Mouse (Mus musculus) stomach, postnatal 0 days (tissue): ENCODE results near the gene Pusl1. TPM values are rescaled to one million over a fixed set of nuclear protein-coding genes. Genes with fewer than 3 reads are reported as not detected.

Experiments
- ATAC-seq: fragments of 200-750 bp; cut with Nextera tagmentation; 2 replicates; pipeline ENCODE4 v1.8.0; 2017; ENCODE audit not compliant: low FRiP score, low TSS enrichment
- DNase-seq: peaks from one replicate; pipeline ENCODE4 v3.0.0-alpha.2; 2016; ENCODE audit warnings: low spot score
- H3K27ac ChIP-seq: fragments of 300-500 bp; sonication (generic); replicated peaks from 2 replicates; pipeline ENCODE4 v1.5.1; 2014; ENCODE audit warnings: mild to moderate bottlenecking, control low read depth
- H3K27me3 ChIP-seq: fragments of 300-500 bp; sonication (generic); 2 replicates; pipeline ENCODE4 v1.6.1; 2014; ENCODE audit warnings: low read length; ENCODE audit not compliant: control insufficient read depth, insufficient read depth
- H3K36me3 ChIP-seq: fragments of 300-500 bp; sonication (generic); 2 replicates; pipeline ENCODE4 v1.6.1; 2014; ENCODE audit warnings: low read length, mixed read lengths; ENCODE audit not compliant: control insufficient read depth, insufficient read depth
- H3K4me1 ChIP-seq: fragments of 300-500 bp; sonication (generic); replicated peaks from 2 replicates; pipeline ENCODE4 v1.6.1; 2014; ENCODE audit warnings: antibody characterized with exemption; ENCODE audit not compliant: control insufficient read depth, insufficient read depth
- H3K4me2 ChIP-seq: fragments of 300-500 bp; sonication (generic); replicated peaks from 2 replicates; pipeline ENCODE4 v1.6.1; 2014; ENCODE audit warnings: low read depth, mild to moderate bottlenecking, control low read depth, moderate library complexity
- H3K4me3 ChIP-seq: fragments of 300-500 bp; sonication (generic); 2 replicates; pipeline ENCODE4 v1.5.1; 2014; ENCODE audit warnings: low read depth, low read length, control low read depth
- H3K9ac ChIP-seq: fragments of 300-500 bp; sonication (generic); 2 replicates; pipeline ENCODE4 v1.6.1; 2014; ENCODE audit warnings: mild to moderate bottlenecking, low read length, control low read depth, mixed read lengths
- H3K9me3 ChIP-seq: fragments of 300-500 bp; sonication (generic); 2 replicates; pipeline ENCODE4 v1.6.1; 2016; ENCODE audit warnings: low read length; ENCODE audit not compliant: control insufficient read depth
- CTCF ChIP-seq: IDR thresholded peaks from 2 replicates; pipeline ENCODE4 v1.5.1; 2016; ENCODE audit warnings: antibody characterized with exemption, low read depth, mild to moderate bottlenecking, moderate library complexity
- EP300 ChIP-seq: optimal IDR thresholded peaks from 2 replicates; pipeline ENCODE3; 2016; ENCODE audit warnings: antibody characterized with exemption
- WGBS: fragments of 180-500 bp; shearing (Covaris S2); extraction: QIAGEN DNeasy Blood & Tissue Kit; methylation state at CpG from one replicate; pipeline ENCODE4 v1.1.7; 2014; 5-methylcytosine and 5-hydroxymethylcytosine counted together
- polyA plus RNA-seq: library from polyadenylated mRNA; unstranded; fragments of >200 nt; fragmentation: Nextera tagmentation; extraction: Ambion mirVana; gene quantifications from 2 replicates; pipeline ENCODE4 v1.2.1, GENCODE M21; 2015

Gene Pusl1
- polyA plus RNA-seq, 1 experiment from 2014 or later, result 36.5 TPM

DNA sequence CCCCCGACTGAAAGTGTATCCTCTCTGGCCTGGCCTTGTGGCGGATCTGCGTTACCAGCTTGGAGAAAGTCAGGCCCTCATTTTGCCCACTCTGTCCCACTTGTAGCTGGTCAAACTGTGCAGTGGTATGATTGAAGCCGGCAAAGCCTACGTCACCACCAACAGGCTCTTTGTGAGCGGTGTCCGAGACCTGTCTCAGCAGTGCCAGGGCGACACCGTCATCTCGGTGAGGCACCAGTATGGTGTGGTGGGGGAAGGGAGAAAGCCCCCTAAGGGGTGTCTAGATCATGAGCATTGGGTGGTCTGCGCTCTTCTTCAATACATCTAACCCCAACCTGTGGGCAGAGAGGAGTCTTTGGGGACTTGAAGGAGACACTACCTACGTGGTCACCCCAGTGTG lies 4.9 kb upstream of the Pusl1 start:
- Histone ChIP-seq H3K36me3 (peaks cover 11% of the 10 kb centered on the region), H3K27me3 (no peaks in the 10 kb centered on the region), H3K4me3 (no peak overlapping the region), H3K27ac (no peak overlapping the region), H3K4me2 (no peak overlapping the region), H3K4me1 (peaks cover 10% of the 10 kb centered on the region), H3K9ac (no peak overlapping the region), H3K9me3 (no peaks in the 10 kb centered on the region)
- TF ChIP-seq EP300 (no peak), CTCF (no peak)
- no peak for ATAC-seq
- 99% methylated on average over 12 of the region's 12 CpGs for WGBS
- no peak for DNase-seq

DNA sequence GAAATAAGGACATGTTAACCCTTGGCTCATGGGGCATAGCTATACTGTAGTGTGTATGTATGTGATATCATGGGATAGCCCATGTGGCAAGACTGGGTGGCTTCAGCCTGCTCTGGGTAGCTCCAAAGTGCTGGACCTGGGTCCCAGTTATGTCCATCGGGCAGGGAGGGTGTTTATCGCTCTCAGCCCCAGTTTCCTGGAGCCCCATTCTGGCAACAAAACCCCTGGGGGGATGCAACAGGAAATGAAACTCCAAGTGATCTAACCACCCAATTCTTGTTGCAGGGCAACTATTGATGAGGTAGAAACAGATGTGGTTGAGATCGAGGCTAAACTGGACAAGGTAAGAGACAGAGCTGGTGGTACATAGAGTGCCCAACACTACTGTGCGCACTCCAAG lies 4.2 kb upstream of the Pusl1 start:
- 95% methylated on average over 4 of the region's 4 CpGs for WGBS
- ATAC-seq (no peak), DNase-seq (no peak)
- no peak overlapping the region for H3K4me2 ChIP-seq
- H3K9ac ChIP-seq, result no peak overlapping the region
- no peak for TF ChIP-seq CTCF
- no peak for TF ChIP-seq EP300
- H3K9me3 ChIP-seq, result no peaks in the 10 kb centered on the region
- no peaks in the 10 kb centered on the region for H3K27me3 ChIP-seq
- H3K4me1 ChIP-seq, result peaks cover 10% of the 10 kb centered on the region
- H3K36me3 ChIP-seq, result peaks cover 11% of the 10 kb centered on the region
- H3K4me3 ChIP-seq, result no peak overlapping the region
- H3K27ac ChIP-seq, result no peak overlapping the region

DNA sequence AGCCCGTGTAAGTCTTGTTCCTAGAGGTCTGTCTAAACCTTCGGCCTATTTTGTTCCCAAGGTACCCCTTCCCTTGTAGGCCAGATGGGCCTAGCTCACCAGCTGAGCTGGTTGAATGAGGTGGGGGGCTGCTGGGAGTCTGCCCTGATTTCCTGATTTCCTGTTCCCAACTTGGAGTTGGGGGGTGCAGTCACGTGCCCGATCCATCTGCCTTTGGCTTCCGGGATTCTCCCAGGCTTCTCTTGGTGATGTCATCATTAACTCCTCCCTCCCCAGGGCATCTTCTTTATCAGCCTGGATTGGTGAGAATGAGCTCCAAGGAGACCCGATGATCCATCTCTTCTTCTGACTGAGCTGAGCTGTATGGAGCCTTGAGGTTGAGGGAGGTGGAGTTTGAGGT lies 3.6 kb upstream of the Pusl1 start:
- Histone ChIP-seq H3K36me3 (peaks cover 9% of the 10 kb centered on the region), H3K4me2 (peak overlapping the region; percentile 97), H3K27me3 (no peaks in the 10 kb centered on the region), H3K4me3 (no peak overlapping the region), H3K9me3 (no peaks in the 10 kb centered on the region), H3K9ac (peak overlapping the region; percentile 18), H3K27ac (peak overlapping the region; percentile 86), H3K4me1 (peaks cover 10% of the 10 kb centered on the region)
- WGBS, result 35% methylated on average over 6 of the region's 6 CpGs
- ATAC-seq (no peak), DNase-seq (peak; percentile 38)
- TF ChIP-seq EP300 (no peak), CTCF (no peak)

DNA sequence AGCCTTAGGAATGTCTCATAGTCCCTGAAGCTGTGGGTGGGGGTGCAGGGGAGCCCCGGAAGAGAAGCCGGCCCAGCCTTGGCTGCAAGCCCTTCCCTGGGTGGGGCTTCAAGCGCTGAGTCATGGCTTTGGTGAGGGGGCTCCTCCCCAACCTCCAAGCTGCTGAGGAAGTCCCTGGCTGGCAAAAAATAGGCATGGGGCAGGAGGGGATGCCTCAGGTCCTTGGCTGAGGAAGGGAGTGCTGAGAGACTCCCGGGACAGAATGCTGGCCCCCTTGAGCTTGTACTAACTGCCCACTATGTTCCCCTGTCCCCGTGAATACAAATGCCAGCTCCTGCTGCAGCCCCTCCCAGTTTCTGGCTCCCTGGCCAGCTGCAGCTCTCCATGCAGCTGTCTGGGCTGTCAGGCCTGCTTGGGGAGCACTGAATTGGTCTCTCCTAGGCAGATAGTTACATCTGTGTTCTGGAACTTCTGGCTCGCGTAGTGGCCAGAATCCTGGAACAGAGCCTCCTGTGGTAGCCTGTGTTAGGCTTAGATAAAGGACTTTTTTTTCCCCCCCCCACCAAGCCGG lies 2.8 kb upstream of the Pusl1 start:
- Histone ChIP-seq H3K9me3 (no peaks in the 10 kb centered on the region), H3K4me2 (peak overlapping the region; percentile 97), H3K27ac (peak overlapping the region; percentile 86), H3K9ac (peak overlapping the region; percentile 18), H3K27me3 (no peaks in the 10 kb centered on the region), H3K4me3 (peak overlapping the region; percentile 20; the same call in 1 of the 2 replicates), H3K36me3 (peaks cover under 1% of the 10 kb centered on the region; the same call in 1 of the 2 replicates), H3K4me1 (peaks cover 10% of the 10 kb centered on the region)
- WGBS, result 12% methylated on average over 8 of the region's 8 CpGs
- DNase-seq (peak; percentile 74), ATAC-seq (peak; percentile 42; the same call in 1 of the 2 replicates)
- TF ChIP-seq EP300, result no peak
- peak; percentile 24; the same call in 1 of the 2 replicates for TF ChIP-seq CTCF

DNA sequence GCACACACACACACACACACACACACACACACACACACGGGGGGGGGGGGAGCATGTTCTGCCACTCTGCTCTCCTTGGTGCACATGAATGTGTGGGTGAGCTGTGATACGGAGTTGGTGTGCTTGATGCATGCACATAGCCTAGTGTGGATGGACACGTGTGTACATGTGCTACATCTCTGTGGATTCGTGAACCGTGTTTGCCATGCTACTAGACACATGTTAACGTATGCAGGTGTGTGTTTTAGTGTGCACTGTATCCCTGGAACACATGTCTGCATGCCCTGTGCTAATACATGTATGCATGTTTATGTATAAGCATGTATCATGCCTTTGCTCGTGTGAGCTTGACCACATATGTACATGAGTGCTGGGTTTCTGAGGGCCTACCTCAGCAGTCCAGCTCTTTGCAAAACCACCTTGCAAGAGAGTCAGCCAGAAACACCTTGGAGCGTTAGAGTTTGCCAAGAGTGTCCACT lies 1.7 kb upstream of the Pusl1 start:
- no peak for ATAC-seq

GRCm38 (mm10) chr4:155892438-155893211 lies 1.0 kb upstream of the Pusl1 start:
- DNase-seq, result peak; percentile 46

More for the DNA sequence above, 1.7 kb upstream of the Pusl1 start:
- Histone ChIP-seq H3K27ac (peak overlapping the region; percentile 86; the same call in 1 of the 2 replicates), H3K4me2 (peak overlapping the region; percentile 97), H3K9me3 (no peaks in the 10 kb centered on the region), H3K9ac (no peak overlapping the region), H3K36me3 (peaks cover under 1% of the 10 kb centered on the region), H3K27me3 (no peaks in the 10 kb centered on the region), H3K4me3 (peak overlapping the region; percentile 94; the same call in 1 of the 2 replicates), H3K4me1 (peaks cover 10% of the 10 kb centered on the region)
- no peak for TF ChIP-seq EP300
- TF ChIP-seq CTCF, result no peak
- DNase-seq, result no peak
- 65% methylated on average over 8 of the region's 8 CpGs for WGBS

More at GRCm38 (mm10) chr4:155892438-155893211, 1.0 kb upstream of the Pusl1 start:
- TF ChIP-seq EP300 (no peak), CTCF (no peak)
- WGBS, result 5% methylated on average over 34 of the region's 37 CpGs
- H3K4me3 ChIP-seq, result peak overlapping the region; percentile 94
- H3K4me1 ChIP-seq, result peaks cover 10% of the 10 kb centered on the region
- peak overlapping the region; percentile 97 for H3K4me2 ChIP-seq
- peak overlapping the region; percentile 94 for H3K9ac ChIP-seq
- ATAC-seq, result peak; percentile 35
- no peaks in the 10 kb centered on the region for H3K27me3 ChIP-seq
- H3K9me3 ChIP-seq, result no peaks in the 10 kb centered on the region
- peaks cover 4% of the 10 kb centered on the region for H3K36me3 ChIP-seq
- peak overlapping the region; percentile 99 for H3K27ac ChIP-seq
